Mouse (Mus musculus): ENCODE data around the gene Jun. TPM values are rescaled to one million over a fixed set of nuclear protein-coding genes. Genes with fewer than 3 reads are reported as not detected.

Gene Jun
- polyA plus RNA-seq, 1 experiment from 2014 or later, result 45.4 TPM

DNA sequence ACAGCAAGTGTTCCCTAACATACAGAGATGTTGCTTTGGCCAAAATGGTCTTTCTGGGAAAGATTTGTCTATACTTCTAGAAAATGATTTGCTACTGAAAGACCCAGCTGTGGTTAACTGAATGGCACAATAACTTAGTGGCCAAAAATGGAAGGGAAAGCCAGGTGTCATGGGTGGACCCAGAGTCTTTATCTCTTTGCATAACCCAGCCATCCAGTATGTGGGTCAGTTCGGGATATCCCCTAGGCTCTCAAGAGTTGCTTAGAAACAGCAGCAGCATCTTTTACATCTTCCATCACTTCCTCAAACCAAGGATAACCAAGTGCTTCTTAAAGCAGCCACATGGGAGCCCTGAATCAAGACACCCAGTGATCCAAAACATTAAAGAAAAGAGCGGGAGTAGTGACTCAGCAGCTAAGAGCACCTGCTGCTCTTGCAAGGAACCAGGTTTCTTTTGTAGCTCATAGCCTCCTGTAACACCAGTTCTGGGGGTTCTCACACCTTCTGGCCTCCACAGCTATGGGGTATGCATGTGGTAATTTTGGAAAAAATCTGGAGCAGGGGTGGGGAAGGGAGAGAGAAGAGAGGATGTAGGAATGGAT lies 11.7 kb upstream of the Jun start:
- Histone ChIP-seq H3K4me1 (no peaks in the 10 kb centered on the region), H3K9me3 (replicated peaks) (no peaks in the 10 kb centered on the region), H3K4me3 (no peak overlapping the region), H3K36me3 (no peaks in the 10 kb centered on the region), H3K27ac (no peak overlapping the region), H3K27me3 (ENCODE audit: low read depth, poor library complexity, severe bottlenecking) (no peaks in the 10 kb centered on the region)
- no peak for DNase-seq (ENCODE audit: low spot score)
- 84% methylated on average over 2 of the region's 2 CpGs for WGBS

DNA sequence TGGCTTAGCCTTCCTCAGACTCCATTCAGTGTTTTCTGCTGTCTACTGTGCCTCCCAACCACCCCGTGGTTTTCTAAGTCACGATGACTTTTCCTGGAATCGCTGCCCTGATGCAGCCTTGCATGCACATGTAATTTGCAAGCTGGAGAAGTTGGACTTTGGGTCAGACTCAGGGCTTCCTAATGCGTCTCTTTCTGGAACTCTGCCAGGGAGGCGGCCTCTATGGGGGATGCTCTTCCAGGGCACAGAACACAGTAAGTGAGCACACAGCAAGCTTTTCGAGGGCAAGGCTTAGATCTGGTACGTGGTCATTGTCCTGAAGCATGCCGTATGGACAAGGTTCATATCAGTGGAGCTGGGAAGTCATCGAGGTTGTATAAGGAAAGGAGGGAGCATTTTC lies 10.9 kb upstream of the Jun start:
- 88% methylated on average over 9 of the region's 9 CpGs for WGBS
- H3K27ac ChIP-seq, result no peak overlapping the region
- no peaks in the 10 kb centered on the region for H3K36me3 ChIP-seq
- H3K4me1 ChIP-seq, result no peaks in the 10 kb centered on the region
- H3K27me3 ChIP-seq (ENCODE audit: low read depth, poor library complexity, severe bottlenecking), result no peaks in the 10 kb centered on the region
- DNase-seq (ENCODE audit: low spot score), result no peak
- no peak overlapping the region for H3K4me3 ChIP-seq
- no peaks in the 10 kb centered on the region for H3K9me3 ChIP-seq (replicated peaks)

DNA sequence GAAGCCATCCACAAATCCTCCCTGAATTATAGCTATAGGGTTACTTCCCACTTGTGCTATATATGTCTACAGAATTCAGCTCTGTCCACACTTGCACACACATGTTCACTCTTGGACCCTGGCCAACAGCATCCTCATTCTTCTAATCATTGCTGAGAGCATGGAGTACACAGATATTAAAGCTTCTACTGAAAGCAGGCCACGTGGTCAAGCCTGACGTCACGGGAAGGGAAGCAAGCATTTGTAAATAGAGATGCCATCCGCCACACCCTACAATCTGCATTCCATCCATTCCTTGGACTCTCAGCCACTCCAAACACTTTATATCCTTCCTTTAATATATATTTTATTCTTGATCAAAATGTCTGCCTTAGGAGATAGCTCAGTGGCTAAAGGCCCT lies 5.2 kb upstream of the Jun start:
- Histone ChIP-seq H3K9me3 (replicated peaks) (no peaks in the 10 kb centered on the region), H3K27ac (no peak overlapping the region), H3K27me3 (ENCODE audit: low read depth, poor library complexity, severe bottlenecking) (no peaks in the 10 kb centered on the region), H3K4me3 (no peak overlapping the region), H3K4me1 (peaks cover 18% of the 10 kb centered on the region), H3K36me3 (no peaks in the 10 kb centered on the region)
- 95% methylated on average over 4 of the region's 4 CpGs for WGBS
- DNase-seq (ENCODE audit: low spot score), result no peak

DNA sequence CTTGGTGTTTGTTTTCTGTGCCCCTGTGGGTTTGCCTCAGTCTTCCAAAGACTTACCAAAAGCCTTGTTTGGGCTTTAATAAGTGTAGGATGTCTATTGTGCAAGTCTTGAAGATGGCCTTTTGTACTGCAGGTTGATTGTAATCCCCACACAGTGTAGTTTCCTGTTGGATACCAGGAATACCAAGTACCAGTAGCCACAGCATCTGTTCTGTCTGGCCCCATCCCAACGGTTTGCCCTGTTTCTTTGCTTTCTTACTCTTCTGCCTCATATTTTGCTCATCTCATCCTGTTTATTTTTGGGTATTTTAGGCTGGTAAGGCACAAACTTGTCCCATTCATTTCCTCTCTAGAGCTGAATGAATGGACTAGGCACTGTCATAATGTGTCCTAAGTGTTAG lies 3.3 kb upstream of the Jun start:
- no peak for DNase-seq (ENCODE audit: low spot score)
- Histone ChIP-seq H3K27ac (no peak overlapping the region), H3K27me3 (ENCODE audit: low read depth, poor library complexity, severe bottlenecking) (no peaks in the 10 kb centered on the region), H3K4me1 (peaks cover 27% of the 10 kb centered on the region), H3K4me3 (no peak overlapping the region), H3K36me3 (no peaks in the 10 kb centered on the region), H3K9me3 (replicated peaks) (no peaks in the 10 kb centered on the region)
- 77% methylated on average over 1 of the region's 1 CpGs for WGBS

DNA sequence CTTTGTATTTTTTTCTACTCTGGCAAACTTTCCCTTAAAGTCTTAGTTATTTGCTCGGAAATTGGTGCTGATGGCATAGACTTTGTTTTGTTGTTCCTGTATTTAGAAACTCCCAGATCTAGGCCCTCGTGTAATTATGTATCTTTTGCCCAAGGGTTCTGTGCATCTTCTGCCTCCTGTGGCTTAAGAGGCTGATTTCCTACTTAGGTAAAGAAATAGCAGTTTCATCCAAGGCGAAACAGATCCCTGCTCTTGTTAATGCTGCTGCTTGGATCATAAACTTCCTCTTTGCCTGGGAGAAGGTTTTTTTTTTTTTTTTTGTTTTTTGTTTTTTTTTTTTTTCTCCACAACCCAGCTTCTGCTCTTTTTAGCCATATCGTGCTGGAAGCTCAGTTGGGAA lies 2.3 kb upstream of the Jun start:
- Histone ChIP-seq H3K4me1 (peaks cover 30% of the 10 kb centered on the region), H3K36me3 (no peaks in the 10 kb centered on the region), H3K27me3 (ENCODE audit: low read depth, poor library complexity, severe bottlenecking) (no peaks in the 10 kb centered on the region), H3K27ac (no peak overlapping the region; the same call in 1 of the 2 replicates), H3K4me3 (peak overlapping the region; percentile 5; the same call in 1 of the 2 replicates), H3K9me3 (replicated peaks) (no peaks in the 10 kb centered on the region)
- DNase-seq (ENCODE audit: low spot score), result no peak
- WGBS, result 53% methylated on average over 4 of the region's 4 CpGs

DNA sequence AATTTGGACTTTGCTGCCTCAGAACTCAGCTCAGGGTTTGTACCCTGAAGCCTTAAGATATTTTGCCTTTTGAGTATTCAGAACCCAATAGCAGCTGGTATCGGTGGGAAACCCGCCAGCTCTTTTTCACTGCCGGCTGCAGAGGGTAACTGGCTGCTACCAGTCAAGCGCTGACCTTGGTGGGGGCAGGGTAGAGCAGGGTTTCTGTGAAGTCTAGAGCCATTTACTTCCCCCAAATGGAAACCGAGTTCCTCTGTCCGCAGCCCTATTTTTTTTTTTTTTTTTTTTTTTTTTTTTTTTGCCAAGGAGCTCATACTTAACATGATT lies 1.7 kb upstream of the Jun start:
- H3K4me3 ChIP-seq, result peak overlapping the region; percentile 66
- WGBS, result 1% methylated on average over 6 of the region's 6 CpGs
- peaks cover 30% of the 10 kb centered on the region for H3K4me1 ChIP-seq
- H3K27ac ChIP-seq, result peak overlapping the region; percentile 95
- H3K9me3 ChIP-seq (replicated peaks), result no peaks in the 10 kb centered on the region
- peak; percentile 55 for DNase-seq (ENCODE audit: low spot score)
- no peaks in the 10 kb centered on the region for H3K36me3 ChIP-seq
- no peaks in the 10 kb centered on the region for H3K27me3 ChIP-seq (ENCODE audit: low read depth, poor library complexity, severe bottlenecking)

DNA sequence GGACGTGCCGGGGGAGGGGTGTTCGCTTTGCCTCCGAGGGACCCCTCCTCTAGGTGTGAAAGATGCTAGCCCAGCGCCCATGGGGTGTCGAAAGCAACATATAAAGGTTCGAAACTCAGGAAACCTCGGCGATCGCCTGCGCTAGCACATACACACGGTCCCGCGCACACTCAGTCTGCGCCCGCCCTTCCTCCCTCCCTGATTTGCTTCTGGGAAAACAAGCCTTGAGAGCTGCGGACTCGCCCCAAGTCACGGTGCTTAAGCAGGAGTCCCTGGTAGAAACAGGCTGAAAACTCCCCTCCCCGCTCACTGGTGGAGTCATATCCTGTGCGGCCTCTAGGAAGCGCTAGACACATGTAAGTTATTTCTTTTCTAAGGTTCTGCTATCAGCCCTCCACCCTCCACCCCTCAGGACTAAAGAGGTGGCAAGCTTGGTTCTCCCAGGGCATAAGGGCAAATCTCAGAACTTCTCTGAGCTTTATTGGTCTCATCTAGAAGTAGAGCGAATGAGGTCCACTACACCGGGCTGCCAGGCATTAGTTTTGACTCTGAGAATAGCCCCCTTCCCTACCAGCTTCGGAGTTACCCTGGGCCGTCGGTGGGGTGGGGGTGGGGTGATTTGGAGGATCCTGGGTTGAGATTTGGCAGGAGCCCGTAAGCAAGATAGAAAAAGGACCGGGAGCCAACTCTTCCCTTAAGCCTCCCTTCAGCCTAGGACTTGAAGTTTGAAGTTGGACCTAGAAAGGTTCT lies 1.2 kb upstream of the Jun start:
- Histone ChIP-seq H3K27ac (peak overlapping the region; percentile 95), H3K9me3 (replicated peaks) (no peaks in the 10 kb centered on the region), H3K4me3 (peak overlapping the region; percentile 66), H3K27me3 (ENCODE audit: low read depth, poor library complexity, severe bottlenecking) (no peaks in the 10 kb centered on the region), H3K36me3 (no peaks in the 10 kb centered on the region), H3K4me1 (peaks cover 30% of the 10 kb centered on the region)
- peak; percentile 84 for DNase-seq (ENCODE audit: low spot score)
- WGBS, result under 1% methylated on average over 29 of the region's 29 CpGs

DNA sequence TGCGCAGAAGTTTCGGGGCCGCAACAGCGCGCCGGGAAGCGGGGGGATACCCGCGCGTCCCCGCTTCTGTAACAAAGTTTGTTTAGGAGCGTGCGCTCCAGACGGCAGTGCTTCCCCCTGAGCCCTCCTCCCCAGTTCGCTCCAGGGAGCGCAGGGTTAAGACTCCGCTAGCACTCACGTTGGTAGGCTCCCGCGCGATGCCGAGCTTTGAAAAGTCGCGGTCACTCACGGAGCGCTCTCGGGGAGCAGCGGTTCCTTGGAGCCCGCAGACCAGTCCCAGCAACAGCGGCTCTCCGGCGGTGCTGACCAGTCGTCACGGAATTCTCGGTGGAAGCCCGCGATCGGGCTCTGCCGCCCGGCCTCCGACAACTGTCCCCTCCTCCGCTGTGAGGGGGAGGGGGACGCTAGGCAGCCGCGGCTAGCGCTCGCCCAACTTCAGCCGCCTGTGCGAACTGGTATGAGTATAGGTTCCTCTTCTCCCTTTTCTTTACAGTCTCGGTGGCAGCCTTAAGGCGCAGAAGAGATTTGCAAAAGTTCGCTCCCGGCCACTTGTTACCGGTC lies 631 bp downstream of the Jun start:
- peak; percentile 72 for DNase-seq (ENCODE audit: low spot score)
- Histone ChIP-seq H3K9me3 (replicated peaks) (no peaks in the 10 kb centered on the region), H3K4me3 (peak overlapping the region; percentile 66), H3K27ac (peak overlapping the region; percentile 95), H3K36me3 (no peaks in the 10 kb centered on the region), H3K27me3 (ENCODE audit: low read depth, poor library complexity, severe bottlenecking) (no peaks in the 10 kb centered on the region), H3K4me1 (peaks cover 30% of the 10 kb centered on the region)
- WGBS, result under 1% methylated on average over 54 of the region's 54 CpGs

DNA sequence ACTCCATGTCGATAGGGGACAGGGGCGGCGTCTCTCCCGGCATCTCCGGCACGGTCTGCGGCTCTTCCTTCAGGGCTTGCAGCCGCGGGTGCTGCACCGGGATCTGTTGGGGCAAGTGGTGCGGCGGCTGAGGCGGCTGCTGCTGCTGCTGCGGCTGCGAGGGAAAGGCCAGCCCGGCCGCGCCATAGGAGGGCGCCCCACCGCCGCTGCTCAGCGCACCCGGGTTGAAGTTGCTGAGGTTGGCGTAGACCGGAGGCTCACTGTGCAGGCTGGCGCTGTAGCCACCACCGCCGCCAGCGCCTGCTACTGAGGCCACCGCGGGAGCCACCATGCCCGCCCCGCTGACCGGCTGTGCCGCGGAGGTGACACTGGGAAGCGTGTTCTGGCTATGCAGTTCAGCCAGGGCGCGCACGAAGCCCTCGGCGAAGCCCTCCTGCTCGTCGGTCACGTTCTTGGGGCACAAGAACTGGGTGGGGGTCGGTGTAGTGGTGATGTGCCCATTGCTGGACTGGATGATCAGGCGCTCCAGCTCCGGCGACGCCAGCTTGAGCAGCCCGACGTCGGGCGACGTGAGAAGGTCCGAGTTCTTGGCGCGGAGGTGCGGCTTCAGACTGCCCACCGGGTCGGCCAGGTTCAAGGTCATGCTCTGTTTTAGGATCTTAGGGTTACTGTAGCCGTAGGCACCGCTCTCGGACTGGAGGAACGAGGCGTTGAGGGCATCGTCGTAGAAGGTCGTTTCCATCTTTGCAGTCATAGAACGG lies 1.3 kb downstream of the Jun start:
- peak overlapping the region; percentile 95 for H3K27ac ChIP-seq
- H3K36me3 ChIP-seq, result no peaks in the 10 kb centered on the region
- DNase-seq (ENCODE audit: low spot score), result peak; percentile 83
- peak overlapping the region; percentile 66 for H3K4me3 ChIP-seq
- peaks cover 30% of the 10 kb centered on the region for H3K4me1 ChIP-seq
- under 1% methylated on average over 70 of the region's 70 CpGs for WGBS
- H3K9me3 ChIP-seq (replicated peaks), result no peaks in the 10 kb centered on the region
- H3K27me3 ChIP-seq (ENCODE audit: low read depth, poor library complexity, severe bottlenecking), result no peaks in the 10 kb centered on the region

DNA sequence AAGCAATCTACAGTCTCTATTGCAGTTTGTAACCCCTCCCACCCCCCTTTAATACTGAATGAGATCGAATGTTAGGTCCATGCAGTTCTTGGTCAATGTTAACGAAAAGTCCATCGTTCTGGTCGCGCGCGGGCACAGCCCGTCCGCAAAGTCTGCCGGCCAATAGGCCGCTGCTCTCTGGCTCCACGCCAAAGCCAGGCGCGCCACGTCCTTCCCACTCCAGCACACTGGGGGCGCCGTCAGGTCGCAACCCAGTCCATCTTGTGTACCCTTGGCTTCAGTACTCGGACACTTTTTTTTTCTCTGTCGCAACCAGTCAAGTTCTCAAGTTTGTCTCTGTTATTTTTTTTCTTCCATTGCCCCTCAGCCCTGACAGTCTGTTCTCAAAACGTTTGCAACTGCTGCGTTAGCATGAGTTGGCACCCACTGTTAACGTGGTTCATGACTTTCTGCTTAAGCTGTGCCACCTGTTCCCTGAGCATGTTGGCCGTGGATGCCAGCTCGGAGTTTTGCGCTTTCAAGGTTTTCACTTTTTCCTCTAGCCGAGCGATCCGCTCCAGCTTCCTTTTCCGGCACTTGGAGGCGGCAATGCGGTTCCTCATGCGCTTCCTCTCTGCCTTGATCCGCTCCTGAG lies 2.0 kb downstream of the Jun start:
- Histone ChIP-seq H3K4me1 (peaks cover 28% of the 10 kb centered on the region), H3K27me3 (ENCODE audit: low read depth, poor library complexity, severe bottlenecking) (no peaks in the 10 kb centered on the region), H3K27ac (peak overlapping the region; percentile 95), H3K36me3 (no peaks in the 10 kb centered on the region), H3K9me3 (replicated peaks) (no peaks in the 10 kb centered on the region), H3K4me3 (peak overlapping the region; percentile 66)
- WGBS, result under 1% methylated on average over 34 of the region's 34 CpGs
- DNase-seq (ENCODE audit: low spot score), result peak; percentile 81

DNA sequence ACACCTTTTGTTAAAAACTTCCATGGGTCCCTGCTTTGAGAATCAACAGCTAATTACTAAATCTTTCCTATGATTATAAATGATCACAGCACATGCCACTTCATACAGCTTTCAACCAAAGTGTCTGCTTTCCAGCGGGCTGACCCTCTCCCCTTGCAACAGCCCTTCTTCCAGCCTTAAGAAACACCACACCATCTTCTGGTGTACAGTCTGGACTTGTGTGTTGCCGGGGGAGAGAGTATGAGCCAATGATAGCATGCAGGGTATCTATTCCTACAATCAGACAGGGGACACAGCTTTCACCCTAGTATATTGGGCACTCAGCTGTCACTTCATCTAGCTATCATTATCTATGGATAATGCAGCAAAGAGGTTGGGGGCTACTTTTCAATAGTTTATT lies 2.9 kb downstream of the Jun start:
- WGBS, result 71% methylated on average over 2 of the region's 2 CpGs
- Histone ChIP-seq H3K36me3 (no peaks in the 10 kb centered on the region), H3K9me3 (replicated peaks) (no peaks in the 10 kb centered on the region), H3K4me3 (peak overlapping the region; percentile 66; the same call in 1 of the 2 replicates), H3K4me1 (peaks cover 20% of the 10 kb centered on the region), H3K27ac (no peak overlapping the region), H3K27me3 (ENCODE audit: low read depth, poor library complexity, severe bottlenecking) (no peaks in the 10 kb centered on the region)
- DNase-seq (ENCODE audit: low spot score), result no peak

DNA sequence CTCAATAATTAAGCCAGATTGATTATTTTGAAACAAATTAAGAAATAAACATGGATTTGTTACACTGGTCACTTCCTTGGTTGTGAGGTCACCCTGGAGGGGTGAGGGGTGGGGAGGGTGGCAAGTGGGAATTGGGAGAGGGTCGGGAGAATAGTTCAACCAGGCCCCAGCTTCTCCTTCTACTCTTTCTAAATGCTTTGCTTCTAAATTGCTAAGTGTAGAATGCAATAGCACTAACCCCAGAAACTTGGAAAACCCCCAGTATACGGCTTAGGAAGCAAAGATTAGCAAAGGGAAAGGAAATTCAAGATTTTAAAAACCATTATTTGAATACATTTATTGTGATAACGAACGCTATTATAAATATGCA lies 3.3 kb downstream of the Jun start:
- Histone ChIP-seq H3K4me3 (no peak overlapping the region), H3K27ac (no peak overlapping the region), H3K36me3 (no peaks in the 10 kb centered on the region), H3K9me3 (replicated peaks) (no peaks in the 10 kb centered on the region), H3K27me3 (ENCODE audit: low read depth, poor library complexity, severe bottlenecking) (no peaks in the 10 kb centered on the region), H3K4me1 (peaks cover 17% of the 10 kb centered on the region)
- 83% methylated on average over 4 of the region's 4 CpGs for WGBS
- DNase-seq (ENCODE audit: low spot score), result no peak
